Mouse (Mus musculus): ENCODE measurements around the gene Emp3. TPM values are rescaled to one million over a fixed set of nuclear protein-coding genes. Genes with fewer than 3 reads are reported as not detected.
"Not testable (repeated sequence)": the region's sequence is repeated elsewhere in the genome, so short reads cannot be mapped to it uniquely, and the experiment has no call there.

The Emp3 gene
- polyA plus RNA-seq (2016; fragmentation: Nextera tagmentation; extraction: Ambion mirVana) = 42.6 and 55.0 TPM in 2 replicates

DNA sequence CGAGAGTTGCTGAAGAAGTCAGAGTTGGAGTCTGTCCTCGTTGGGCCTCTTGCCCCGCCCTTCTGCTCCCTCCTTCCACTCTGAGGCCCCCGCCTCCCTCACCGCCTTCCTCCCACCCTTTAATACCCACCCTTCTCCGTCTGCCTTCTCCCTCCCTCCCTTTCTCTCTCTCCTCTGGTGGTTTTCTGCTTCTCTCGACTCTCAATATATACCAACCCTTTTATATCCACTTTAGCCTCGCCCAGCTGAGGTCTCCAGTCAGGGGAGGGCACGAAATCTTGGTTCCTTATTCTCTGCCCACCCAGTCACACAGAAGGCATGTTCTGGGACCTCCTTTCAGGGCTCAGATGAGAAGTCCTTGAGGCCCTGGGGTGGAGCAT, at the start of gene Emp3:
Emp3 (minus strand) TSS at position 163 of the 380 bp plus-strand sequence.
- Histone ChIP-seq H3K36me3 (no peaks in the 10 kb centered on the region), H3K27me3 (peaks cover 11% of the 10 kb centered on the region), H3K9me3 (replicated peaks) (no peaks in the 10 kb centered on the region), H3K4me1 (peaks cover 27% of the 10 kb centered on the region), H3K27ac (peak within 1 kb of the TSS; percentile 88), H3K9ac (peak within 1 kb of the TSS; percentile 32; the same call in 1 of the 2 replicates), H3K4me3 (peak within 1 kb of the TSS; percentile 23), H3K4me2 (replicated peaks) (peak within 1 kb of the TSS; percentile 19)
- no peak for ATAC-seq (ENCODE audit: low FRiP score)
- WGBS = 51% methylated on average over 9 of the region's 9 CpGs

DNA sequence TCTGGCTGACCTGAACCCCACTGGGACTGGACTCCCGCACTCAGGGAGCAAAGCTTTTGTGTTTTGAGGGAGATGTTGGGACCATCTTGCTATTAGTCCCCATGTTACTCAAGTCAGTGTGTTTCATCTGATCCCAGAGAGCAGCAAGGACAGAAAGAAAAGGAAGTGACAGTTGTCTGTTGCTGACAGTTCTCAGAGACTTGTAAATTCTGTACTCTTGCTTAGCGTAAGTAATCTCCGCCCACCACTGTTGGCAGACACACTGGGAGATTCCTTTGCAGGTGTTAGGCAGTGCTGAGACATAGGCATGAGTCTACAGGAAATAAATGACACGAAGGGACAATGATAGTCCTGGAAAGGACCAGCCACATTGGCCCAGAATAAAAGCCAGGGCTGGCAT, 35.4 kb upstream of the Emp3 start:
- Histone ChIP-seq H3K4me1 (no peaks in the 10 kb centered on the region), H3K27ac (no peak overlapping the region), H3K4me3 (no peak overlapping the region), H3K27me3 (no peaks in the 10 kb centered on the region), H3K9ac (no peak overlapping the region), H3K4me2 (replicated peaks) (no peak overlapping the region), H3K9me3 (replicated peaks) (no peaks in the 10 kb centered on the region), H3K36me3 (no peaks in the 10 kb centered on the region)
- ATAC-seq (ENCODE audit: low FRiP score) = no peak
- WGBS = 71% methylated on average over 4 of the region's 4 CpGs

DNA sequence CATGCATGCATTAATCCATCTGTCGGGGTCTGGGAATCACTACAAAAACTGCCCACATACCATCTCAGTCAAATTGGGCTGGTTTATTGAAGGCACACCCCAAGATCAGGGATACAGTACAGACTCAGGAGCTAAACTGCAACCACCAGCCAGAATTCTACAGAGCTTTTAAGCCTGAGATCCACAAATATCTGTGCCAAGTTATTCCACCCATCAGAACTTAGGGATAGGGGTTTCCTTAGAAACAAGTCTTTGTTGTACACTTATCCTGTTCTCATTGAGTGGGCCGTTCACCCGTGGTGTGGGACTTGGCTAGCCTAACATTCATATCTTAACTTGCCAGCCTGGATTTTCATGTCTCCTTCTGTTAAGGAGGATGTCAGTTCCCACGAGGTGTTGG, 27.9 kb upstream of the Emp3 start:
- Histone ChIP-seq H3K4me3 (no peak overlapping the region), H3K27ac (no peak overlapping the region), H3K9me3 (replicated peaks) (no peaks in the 10 kb centered on the region), H3K36me3 (no peaks in the 10 kb centered on the region), H3K9ac (no peak overlapping the region), H3K27me3 (no peaks in the 10 kb centered on the region), H3K4me2 (replicated peaks) (no peak overlapping the region), H3K4me1 (no peaks in the 10 kb centered on the region)
- 84% methylated on average over 4 of the region's 4 CpGs for WGBS
- ATAC-seq (ENCODE audit: low FRiP score) = no peak

DNA sequence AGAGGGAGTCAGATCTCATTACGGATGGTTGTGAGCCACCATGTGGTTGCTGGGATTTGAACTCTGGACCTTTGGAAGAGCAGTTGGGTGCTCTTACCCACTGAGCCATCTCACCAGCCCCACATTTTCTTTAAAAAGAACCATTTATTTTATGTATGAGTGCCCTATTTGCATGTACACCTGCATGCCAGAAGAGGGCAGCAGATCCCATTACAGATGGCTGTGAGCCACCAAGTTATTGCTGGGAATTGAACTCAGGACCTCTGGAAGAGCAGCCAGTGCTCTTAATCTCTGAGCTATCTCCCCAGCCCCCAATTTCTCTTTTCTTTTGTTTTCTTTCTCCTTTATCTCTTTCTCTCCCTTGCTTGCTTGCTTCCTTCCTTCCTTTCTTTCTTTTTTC, 22.1 kb upstream of the Emp3 start:
- not testable (repeated sequence) for H3K9me3 ChIP-seq (replicated peaks); H3K27me3 ChIP-seq; H3K4me2 ChIP-seq (replicated peaks); H3K9ac ChIP-seq; ATAC-seq (ENCODE audit: low FRiP score); H3K27ac ChIP-seq; H3K4me1 ChIP-seq; H3K36me3 ChIP-seq; H3K4me3 ChIP-seq
- WGBS = 76% methylated on average over 1 of the region's 1 CpGs

DNA sequence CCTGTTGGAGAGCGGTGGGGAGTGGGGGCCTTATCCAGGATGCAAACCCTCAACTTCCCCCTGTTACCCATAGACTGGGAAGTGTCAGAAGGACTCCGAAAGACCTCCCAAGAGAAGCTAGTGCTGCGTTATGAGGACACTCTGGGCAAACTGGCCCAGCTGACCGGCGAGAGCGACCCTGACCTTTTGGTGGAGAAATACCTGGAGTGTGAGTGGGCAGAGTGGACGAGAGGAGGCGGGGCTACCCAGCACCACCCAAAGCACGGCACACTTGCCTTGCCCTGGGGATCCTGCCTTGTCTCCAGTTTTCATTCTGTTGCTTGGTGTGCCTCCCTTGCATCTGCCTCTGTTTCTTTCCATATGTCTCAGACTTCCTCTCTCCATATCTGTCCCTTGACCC, 20.8 kb upstream of the Emp3 start:
- Histone ChIP-seq H3K36me3 (no peaks in the 10 kb centered on the region), H3K9me3 (replicated peaks) (no peaks in the 10 kb centered on the region), H3K27ac (no peak overlapping the region), H3K4me1 (no peaks in the 10 kb centered on the region), H3K4me2 (replicated peaks) (no peak overlapping the region), H3K27me3 (no peaks in the 10 kb centered on the region), H3K4me3 (no peak overlapping the region), H3K9ac (no peak overlapping the region)
- WGBS = 83% methylated on average over 9 of the region's 9 CpGs
- no peak for ATAC-seq (ENCODE audit: low FRiP score)

DNA sequence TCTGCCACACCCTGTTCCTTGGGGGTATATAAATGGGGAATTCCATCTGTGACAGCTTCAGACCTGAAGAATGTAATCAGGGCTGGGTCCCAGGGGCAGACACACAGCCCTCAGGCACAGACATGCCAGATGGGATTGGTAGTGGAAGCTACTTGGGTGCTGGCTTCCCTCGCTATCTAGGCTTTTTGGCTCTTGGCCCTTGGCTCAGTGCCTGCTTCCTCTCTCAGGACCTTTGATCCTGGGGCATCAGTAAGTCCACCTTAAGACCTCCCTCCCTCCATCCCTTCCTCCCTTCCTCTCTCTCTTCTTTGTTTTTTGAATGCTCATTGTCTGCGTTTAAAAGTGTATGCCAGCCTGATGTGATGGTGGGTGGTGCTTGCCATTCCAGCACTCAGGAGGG, 18.6 kb upstream of the Emp3 start:
- H3K9ac ChIP-seq = no peak overlapping the region
- no peak overlapping the region for H3K27ac ChIP-seq
- no peak overlapping the region for H3K4me3 ChIP-seq
- H3K4me1 ChIP-seq = no peaks in the 10 kb centered on the region
- H3K27me3 ChIP-seq = no peaks in the 10 kb centered on the region
- no peaks in the 10 kb centered on the region for H3K36me3 ChIP-seq
- no peaks in the 10 kb centered on the region for H3K9me3 ChIP-seq (replicated peaks)
- ATAC-seq (ENCODE audit: low FRiP score) = no peak
- WGBS = 51% methylated on average over 2 of the region's 2 CpGs
- H3K4me2 ChIP-seq (replicated peaks) = no peak overlapping the region

DNA sequence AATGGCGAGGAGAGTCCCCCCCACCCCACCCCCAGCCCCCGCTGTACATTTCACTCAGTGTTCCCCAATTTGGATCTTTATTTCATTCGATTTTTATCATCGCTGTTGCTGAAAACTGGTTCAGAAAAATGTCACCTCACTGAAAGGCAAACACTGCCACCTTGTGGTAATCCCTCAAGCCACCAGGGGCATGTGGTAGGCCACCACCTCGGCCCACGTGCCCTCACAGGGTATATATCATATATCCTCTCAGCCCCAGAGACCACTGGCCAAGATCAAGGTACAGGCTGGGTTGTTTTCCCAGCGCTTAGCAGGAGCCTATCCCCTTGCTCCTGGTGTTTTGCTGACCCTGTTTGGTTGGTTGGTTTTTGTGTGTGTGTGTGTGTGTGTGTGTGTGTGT, 13.9 kb upstream of the Emp3 start:
- H3K9me3 ChIP-seq (replicated peaks) = peaks cover 9% of the 10 kb centered on the region; the same call in 1 of the 2 replicates

DNA sequence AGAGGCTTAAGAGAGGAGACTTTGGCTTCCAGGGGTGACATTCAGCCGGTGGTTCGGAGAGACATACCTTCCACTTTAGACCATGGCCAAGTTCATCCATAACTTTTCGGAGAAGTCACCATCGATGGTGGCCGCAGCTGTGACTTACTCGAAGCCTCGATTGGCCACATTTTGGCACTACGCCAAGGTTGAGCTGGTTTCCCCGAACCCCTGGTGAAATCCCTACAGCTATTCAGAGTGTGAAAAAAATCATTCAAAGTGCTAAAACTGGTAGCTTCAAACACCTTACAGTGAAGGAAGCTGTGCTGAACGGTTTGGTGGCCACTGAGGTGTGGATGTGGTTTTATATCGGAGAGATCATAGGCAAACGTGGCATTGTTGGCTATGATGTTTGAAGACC, 12.6 kb upstream of the Emp3 start:
- WGBS = 91% methylated on average over 12 of the region's 12 CpGs

More for the DNA sequence above, 13.9 kb upstream of the Emp3 start:
- ATAC-seq (ENCODE audit: low FRiP score) = 0 out of 2 replicates have a peak, but pooled peaks have one; percentile 43
- H3K36me3 ChIP-seq = no peaks in the 10 kb centered on the region
- H3K27me3 ChIP-seq = no peaks in the 10 kb centered on the region
- no peak overlapping the region for H3K9ac ChIP-seq
- no peak overlapping the region for H3K4me2 ChIP-seq (replicated peaks)
- H3K27ac ChIP-seq = no peak overlapping the region
- H3K4me3 ChIP-seq = no peak overlapping the region
- H3K4me1 ChIP-seq = no peaks in the 10 kb centered on the region
- WGBS = 34% methylated on average over 7 of the region's 7 CpGs

DNA sequence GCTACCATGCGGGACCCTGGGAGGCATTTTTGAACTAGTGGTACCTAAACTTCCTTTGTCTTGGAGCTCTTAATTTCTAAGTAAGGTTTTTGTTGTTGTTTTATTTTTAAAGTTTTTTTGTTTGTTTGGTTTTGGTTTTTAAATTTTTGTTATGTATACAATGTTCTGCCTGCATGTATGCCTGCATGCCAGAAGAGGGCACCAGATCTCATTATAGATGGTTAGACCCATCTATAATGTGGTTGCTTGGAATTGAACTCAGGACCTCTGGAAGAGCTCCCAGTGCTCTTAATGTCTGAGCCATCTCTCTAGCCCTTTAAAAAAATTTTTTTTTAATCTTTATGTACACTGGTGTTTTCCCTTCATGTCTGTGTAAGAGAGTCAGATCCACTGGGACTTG, 8.5 kb upstream of the Emp3 start:
- H3K9me3 ChIP-seq (replicated peaks) = peaks cover 9% of the 10 kb centered on the region; the same call in 1 of the 2 replicates
- no peaks in the 10 kb centered on the region for H3K4me1 ChIP-seq
- H3K27me3 ChIP-seq = peaks cover 23% of the 10 kb centered on the region
- ATAC-seq (ENCODE audit: low FRiP score) = no peak
- H3K9ac ChIP-seq = no peak overlapping the region
- H3K36me3 ChIP-seq = no peaks in the 10 kb centered on the region
- no peak overlapping the region for H3K4me2 ChIP-seq (replicated peaks)
- WGBS = 88% methylated on average over 1 of the region's 1 CpGs
- H3K27ac ChIP-seq = no peak overlapping the region
- no peak overlapping the region for H3K4me3 ChIP-seq

More for the DNA sequence above, 12.6 kb upstream of the Emp3 start:
- not testable (repeated sequence) for H3K9ac ChIP-seq; H3K4me1 ChIP-seq; ATAC-seq (ENCODE audit: low FRiP score); H3K9me3 ChIP-seq (replicated peaks); H3K4me2 ChIP-seq (replicated peaks); H3K27ac ChIP-seq; H3K36me3 ChIP-seq; H3K27me3 ChIP-seq; H3K4me3 ChIP-seq

DNA sequence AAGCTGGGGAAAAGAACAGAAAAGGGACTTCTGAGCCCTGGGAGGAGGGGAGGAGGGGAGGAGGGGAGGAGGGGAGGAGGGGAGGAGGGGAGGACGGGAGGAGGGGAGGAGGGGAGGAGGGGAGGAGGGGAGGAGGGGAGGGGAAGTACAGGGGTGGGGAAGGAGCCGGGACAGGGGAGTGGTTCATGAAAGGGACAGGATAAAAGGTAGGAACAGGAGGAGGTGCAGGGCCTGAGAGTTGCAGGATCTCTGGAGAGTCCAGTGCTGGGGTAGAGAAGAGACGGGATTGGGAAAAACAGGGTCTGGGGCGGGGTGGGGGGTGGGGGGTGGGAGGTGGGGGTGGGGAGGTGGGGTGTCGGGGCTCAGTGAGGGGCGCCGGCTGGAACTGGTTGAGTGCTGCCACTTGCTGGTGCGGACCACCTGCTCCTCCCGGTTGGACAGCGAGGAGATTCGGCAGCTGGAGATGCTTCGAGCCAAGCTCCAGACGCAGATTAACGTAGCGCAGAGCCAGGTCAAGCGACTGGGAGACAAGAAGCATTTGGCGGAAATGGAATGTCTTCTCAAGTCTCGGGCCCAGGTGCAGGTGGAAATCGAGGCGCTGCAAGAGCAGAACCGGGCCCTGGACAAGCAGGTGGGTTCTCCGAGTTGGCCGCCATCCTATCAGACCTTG, 7.6 kb upstream of the Emp3 start:
- 23% methylated on average over 16 of the region's 23 CpGs for whole genome bisulfite sequencing
- Histone ChIP-seq H3K4me1 (no peaks in the 10 kb centered on the region), H3K9ac (no peak overlapping the region), H3K4me3 (no peak overlapping the region), H3K27me3 (peaks cover 23% of the 10 kb centered on the region), H3K36me3 (no peaks in the 10 kb centered on the region), H3K9me3 (replicated peaks) (peaks cover 9% of the 10 kb centered on the region; the same call in 1 of the 2 replicates), H3K4me2 (replicated peaks) (peak overlapping the region; percentile 21; the same call in 1 of the 2 replicates), H3K27ac (no peak overlapping the region)
- no peak for ATAC-seq (ENCODE audit: low FRiP score)

DNA sequence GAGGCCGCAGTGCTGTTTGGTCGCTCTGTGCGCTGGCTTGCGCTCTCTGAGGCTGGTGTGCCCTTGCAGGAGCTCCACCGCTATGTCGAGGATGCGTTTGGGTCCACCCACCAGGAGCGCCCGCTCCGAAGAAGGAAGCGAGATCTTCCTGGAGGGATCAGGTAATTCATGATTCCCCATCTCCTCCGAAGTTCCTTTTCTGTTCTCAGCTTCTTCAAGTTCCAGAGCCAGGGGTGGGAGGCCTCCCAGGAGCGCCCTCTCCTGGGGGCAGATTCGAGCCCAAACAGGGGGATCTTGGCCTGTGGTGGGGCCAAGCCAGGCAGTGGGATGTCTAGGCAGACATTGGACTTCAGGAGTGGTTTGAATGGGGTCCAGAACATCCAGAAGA, 3.2 kb upstream of the Emp3 start:
- no peak overlapping the region for H3K27ac ChIP-seq
- H3K4me1 ChIP-seq = peaks cover 9% of the 10 kb centered on the region
- H3K27me3 ChIP-seq = peaks cover 34% of the 10 kb centered on the region
- H3K36me3 ChIP-seq = no peaks in the 10 kb centered on the region
- H3K4me2 ChIP-seq (replicated peaks) = peak overlapping the region; percentile 61
- H3K4me3 ChIP-seq = peak overlapping the region; percentile 42
- ATAC-seq (ENCODE audit: low FRiP score) = no peak
- H3K9ac ChIP-seq = no peak overlapping the region
- no peaks in the 10 kb centered on the region for H3K9me3 ChIP-seq (replicated peaks)
- 12% methylated on average over 14 of the region's 14 CpGs for WGBS

DNA sequence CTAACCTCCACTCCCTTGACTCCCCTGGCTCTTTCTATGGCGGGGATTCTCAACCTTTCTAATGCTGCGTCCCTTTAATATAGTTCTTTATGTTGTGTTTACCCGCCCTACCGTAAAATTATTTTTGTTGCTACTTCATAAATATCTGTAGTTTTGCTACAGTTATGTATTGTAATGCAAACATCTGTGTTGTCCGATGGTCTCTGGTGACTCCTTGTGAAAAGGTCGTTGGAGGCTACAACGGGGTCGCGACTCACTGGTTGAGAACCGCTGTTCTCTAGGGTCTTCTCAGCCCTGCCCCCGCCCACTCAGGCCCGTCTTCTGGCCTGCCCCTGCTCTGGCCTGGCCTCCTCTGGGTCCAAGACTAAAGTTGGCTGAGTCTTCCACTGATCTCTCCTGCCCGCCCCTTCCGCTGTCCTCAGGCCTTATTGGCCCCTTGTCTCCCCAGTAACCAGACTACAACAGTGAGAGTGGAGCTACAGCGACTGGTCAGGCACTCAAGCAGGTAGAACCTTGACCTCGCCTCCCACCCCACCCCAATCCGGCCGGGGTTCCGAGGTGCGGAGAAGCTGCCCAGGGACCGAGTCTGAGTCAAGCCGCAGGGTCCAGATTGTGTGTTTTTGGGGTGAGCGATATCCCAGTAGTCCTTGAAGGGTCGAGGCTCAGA, 2.7 kb upstream of the Emp3 start, which contains the start of gene Ccdc114:
Ccdc114 (plus strand) TSS at position 311 of the 667 bp plus-strand sequence.
- Histone ChIP-seq H3K4me3 (peak within 1 kb of the TSS; percentile 42), H3K27ac (peak within 1 kb of the TSS; percentile 88), H3K4me2 (replicated peaks) (peak within 1 kb of the TSS; percentile 61), H3K9ac (peak within 1 kb of the TSS; percentile 50; the same call in 1 of the 2 replicates), H3K36me3 (no peaks in the 10 kb centered on the region), H3K4me1 (peaks cover 9% of the 10 kb centered on the region), H3K27me3 (peaks cover 29% of the 10 kb centered on the region), H3K9me3 (replicated peaks) (no peaks in the 10 kb centered on the region)
- ATAC-seq (ENCODE audit: low FRiP score) = peak; percentile 36
- WGBS = 6% methylated on average over 24 of the region's 24 CpGs
